Mouse (Mus musculus) colon, adult 2 months (tissue): ENCODE results near the gene Uck2. TPM values are rescaled to one million over a fixed set of nuclear protein-coding genes. Genes with fewer than 3 reads are reported as not detected.

Experiments
- polyA plus RNA-seq: library from polyadenylated mRNA; depleted of rRNA; stranded (reverse); fragments of >200 nt; gene quantifications from 2 replicates; pipeline ENCODE4 v1.2.3, GENCODE M21; 2012; rRNA removed

Uck2 gene
- polyA plus RNA-seq, result 18.4 and 23.3 TPM in 2 replicates

DNA sequence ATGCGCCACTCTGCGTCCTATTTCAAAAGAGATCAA, at the start of gene Uck2:
Uck2 (minus strand) TSS at position 1 of the 36 bp plus-strand sequence.

DNA sequence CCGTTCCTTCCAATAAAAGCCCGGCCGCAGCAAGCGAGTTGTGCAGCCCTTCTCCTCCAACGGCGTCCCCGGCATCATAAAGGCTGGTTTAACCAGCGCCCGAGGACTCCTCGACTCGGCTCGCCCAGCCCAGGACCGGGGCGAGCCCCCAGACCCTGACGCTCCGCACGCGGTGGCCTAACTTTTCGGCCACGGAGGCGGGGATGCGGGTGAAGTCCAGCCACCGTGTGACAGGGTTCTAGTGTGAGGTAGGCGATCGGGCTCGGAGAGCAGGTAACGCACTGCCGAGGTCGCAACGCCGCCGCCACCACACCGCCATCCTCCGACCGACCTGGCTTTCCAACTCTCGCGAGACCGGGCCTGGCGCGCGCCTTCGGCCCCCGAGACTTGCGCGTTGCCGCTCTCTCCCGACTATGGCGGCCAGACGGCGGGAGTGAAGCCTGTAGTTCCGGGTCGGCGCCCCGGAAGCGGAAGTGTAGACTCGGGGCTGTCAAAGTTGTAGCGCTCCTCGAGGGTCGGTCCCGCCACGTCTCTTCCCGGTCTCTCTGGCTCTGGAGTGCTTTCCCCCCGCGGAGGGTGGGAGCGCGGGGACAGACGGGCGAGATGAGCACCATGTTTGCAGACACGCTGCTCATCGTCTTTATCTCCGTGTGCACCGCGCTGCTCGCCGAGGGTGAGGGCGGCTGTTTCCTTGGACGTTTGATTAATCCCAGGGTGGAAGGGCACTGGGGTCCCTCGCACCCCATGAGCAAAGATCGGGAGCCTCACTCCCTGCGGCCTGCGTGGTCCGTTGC, 23.3 kb upstream of the Uck2 start, which contains the start of gene Tmco1:
Tmco1 (plus strand) TSS at position 118 of the 794 bp plus-strand sequence.

Other genes with a start within 250 kb of the Uck2 start
- 29.5 and 29.6 TPM in 2 replicates for gene Tmco1, start 23.1 kb upstream of the Uck2 start, polyA plus RNA-seq
- 20.9 and 23.6 TPM in 2 replicates for gene Aldh9a1, start 64.7 kb upstream of the Uck2 start, polyA plus RNA-seq
- gene Mgst3, start 108.5 kb upstream of the Uck2 start, polyA plus RNA-seq, result 1,515 and 1,585 TPM in 2 replicates
- not detected in 2 replicates for gene Lrrc52, start 181.5 kb upstream of the Uck2 start, polyA plus RNA-seq